Mouse (Mus musculus) C3H10T1/2 (cell line): ENCODE measurements around the gene Tas1r1. TPM values are rescaled to one million over a fixed set of nuclear protein-coding genes. Genes with fewer than 3 reads are reported as not detected.

Experiments
- polyA plus RNA-seq, 2 experiments: library from polyadenylated mRNA; unstranded; fragments of >200 nt; fragmentation: generic; extraction: Trizol; gene quantifications; one replicate each; pipeline ENCODE4 v1.2.1; 2012; ENCODE audit warnings: missing spikeins in 2 of 2

The Tas1r1 gene
- polyA plus RNA-seq, result under 1 TPM; 0.06 to 0.44 TPM

DNA sequence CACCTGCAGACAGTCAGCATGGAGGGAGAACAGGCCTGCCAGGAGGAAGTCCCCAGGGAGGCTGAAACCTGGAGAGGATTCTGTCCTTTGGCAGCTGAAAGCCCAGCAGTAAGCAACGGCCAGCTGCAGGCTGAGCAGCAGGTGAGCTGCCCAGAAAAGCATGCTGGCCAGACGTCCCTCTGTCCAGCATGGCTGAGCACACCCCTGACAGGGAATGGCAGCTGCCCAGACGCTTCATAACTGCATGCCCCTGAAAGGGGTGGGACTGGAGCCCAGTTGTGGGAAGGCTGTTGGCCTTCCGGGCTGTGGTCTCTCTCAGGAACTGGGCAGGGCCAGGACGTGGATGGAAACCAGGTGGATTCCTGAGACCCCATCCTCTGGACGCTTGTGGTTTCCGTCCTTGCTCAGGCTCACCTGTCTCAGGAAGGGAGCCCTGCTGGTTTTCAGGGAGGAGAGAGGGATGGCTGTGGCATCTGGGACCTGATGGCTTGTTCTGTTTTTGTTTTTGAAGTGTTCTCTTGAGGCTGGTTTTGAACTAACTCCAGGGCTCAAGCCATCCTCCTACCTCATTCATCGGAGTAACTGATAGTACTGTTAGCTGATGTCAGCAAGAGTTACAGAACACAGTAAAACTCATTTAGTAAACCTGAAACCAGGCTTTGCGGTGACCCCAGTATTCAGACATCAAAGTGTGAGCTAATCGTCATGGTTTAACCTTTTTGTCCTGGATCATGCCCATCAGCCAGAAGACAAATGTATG, at the start of gene Tas1r1:
Gene Tas1r1 (minus strand): TSS at position 344 of the 760 bp plus-strand sequence.

DNA sequence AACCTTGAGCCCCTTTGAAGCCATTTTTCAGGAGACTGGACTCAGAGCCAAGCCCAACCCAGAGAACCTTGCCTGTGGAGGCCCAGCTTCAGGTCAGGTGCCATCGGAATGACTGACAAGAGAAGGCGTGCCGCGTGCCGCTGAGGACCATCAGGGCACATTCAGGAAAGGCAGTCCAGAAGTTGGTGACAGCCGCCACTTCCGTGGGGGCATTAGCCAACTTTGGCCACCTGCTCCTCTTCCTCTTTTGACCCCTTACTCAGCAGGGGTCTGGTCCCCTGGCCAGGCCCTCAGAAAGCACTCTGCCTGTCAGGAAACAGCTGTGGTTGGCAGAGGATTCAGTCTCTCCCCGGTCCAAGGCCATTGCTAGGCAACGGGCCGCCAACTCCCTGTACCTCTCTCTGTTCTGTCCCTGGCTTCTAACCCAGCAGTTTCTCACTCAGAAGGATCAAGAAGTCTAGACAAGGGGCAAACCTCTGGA, 33.8 kb upstream of the Tas1r1 start, which contains the start of gene Plekhg5:
Gene Plekhg5 (plus strand): TSS at position 378 of the 481 bp plus-strand sequence.

DNA sequence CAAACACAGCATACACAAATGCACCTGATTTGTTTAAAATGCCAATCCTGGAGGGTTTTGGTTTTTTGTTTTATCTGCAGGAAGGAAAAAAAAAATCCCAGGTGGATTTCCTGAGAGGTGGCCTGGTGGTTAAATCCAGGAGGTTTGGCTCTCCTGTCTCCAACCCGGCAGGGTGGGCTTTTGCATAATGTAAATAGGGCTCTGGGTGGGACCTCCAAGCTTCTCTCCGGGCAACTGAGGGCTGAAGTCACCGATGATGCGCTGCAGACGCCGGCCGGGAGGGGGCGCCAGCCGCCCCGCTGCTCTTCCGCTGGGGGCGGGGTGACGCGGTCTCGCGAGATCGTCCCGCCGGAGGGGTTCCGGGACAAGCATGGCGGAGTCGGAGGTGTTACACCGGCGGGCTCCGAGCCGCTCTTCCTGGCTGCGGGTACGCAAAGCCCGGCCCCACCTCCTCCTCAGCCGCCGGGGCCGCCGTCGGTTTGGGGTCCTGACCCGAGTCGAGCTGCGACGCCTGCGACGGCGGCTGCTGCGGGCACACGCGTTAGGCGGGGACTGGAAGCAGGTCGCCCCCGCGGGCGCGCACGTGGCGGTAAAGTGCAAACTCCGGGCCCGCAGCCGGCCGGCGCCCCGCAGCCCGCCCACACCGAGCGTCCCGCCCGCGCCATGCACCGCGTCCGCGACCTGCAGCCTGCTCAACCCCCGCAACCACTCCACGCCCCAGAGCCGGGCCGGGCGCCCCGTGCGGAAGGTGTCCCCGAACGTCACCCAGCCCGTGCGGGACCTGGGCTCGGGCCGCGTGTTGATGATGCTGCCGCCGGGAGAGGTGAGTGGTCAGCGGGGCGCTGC, 840 bp upstream of the Tas1r1 start, which contains the start of gene Nol9:
Gene Nol9 (plus strand): TSS at position 337 of the 846 bp plus-strand sequence.

GRCm38 (mm10) chr4:152027524-152027923, 10.8 kb downstream of the Tas1r1 start, which contains the start of gene Zbtb48:
TSS of gene Zbtb48 (minus strand) at chr4:152027671.

DNA sequence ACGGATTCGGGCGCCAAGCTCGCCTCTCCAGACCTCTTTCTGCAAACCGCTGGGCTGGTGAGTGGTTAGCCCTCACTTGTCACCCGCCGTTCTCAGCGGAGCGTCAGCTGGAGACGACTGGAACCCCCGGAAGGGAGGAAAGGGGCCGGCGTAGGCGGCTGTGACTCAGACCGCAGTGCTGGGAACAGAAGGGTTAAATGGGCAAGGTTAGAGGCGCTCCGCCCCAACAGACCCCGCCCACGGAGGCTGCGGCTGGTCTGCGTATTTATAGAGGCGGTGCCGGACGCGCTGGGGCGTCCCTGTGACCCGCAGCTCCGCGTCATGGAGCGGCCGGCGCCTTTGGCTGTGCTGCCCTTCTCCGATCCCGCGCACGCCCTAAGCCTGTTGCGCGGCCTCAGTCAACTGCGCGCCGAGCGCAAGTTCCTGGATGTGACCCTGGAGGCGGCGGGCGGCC, 29.7 kb downstream of the Tas1r1 start, which contains the start of gene Klhl21:
Gene Klhl21 (plus strand): TSS at position 182 of the 454 bp plus-strand sequence.

GRCm38 (mm10) chr4:151996173-151996950, 42.0 kb downstream of the Tas1r1 start, which contains the start of gene Phf13:
TSS of gene Phf13 (minus strand) at chr4:151996258.

GRCm38 (mm10) chr4:151988342-151989109, 49.8 kb downstream of the Tas1r1 start, which contains the start of gene Thap3:
TSS of gene Thap3 (minus strand) at chr4:151988997.

Other genes with a start within 250 kb of the Tas1r1 start
- 10 to 100 TPM; 31.9 to 35.1 TPM for gene Camta1, start 176.7 kb downstream of the Tas1r1 start, polyA plus RNA-seq
- 10 to 100 TPM; 30.3 to 36.1 TPM for gene Dnajc11, start 104.9 kb downstream of the Tas1r1 start, polyA plus RNA-seq
- 10 to 100 TPM; 25.3 to 55.1 TPM for gene Thap3, start 49.6 kb downstream of the Tas1r1 start, polyA plus RNA-seq
- gene Phf13, start 42.3 kb downstream of the Tas1r1 start, polyA plus RNA-seq, result 10 to 100 TPM in 1 of 2 experiments, 1 to 10 TPM in 1; 5.6 to 19.0 TPM
- gene Klhl21, start 29.8 kb downstream of the Tas1r1 start, polyA plus RNA-seq, result 1 to 10 TPM; 4.6 to 7.4 TPM
- 1 to 10 TPM; 4.5 to 8.4 TPM for gene Zbtb48, start 10.9 kb downstream of the Tas1r1 start, polyA plus RNA-seq
- 10 to 100 TPM; 10.1 to 10.4 TPM for gene Nol9, start 753 bp upstream of the Tas1r1 start, polyA plus RNA-seq
- 10 to 100 TPM in 1 of 2 experiments, 1 to 10 TPM in 1; 3.5 to 37.6 TPM for gene Plekhg5, start 33.9 kb upstream of the Tas1r1 start, polyA plus RNA-seq
- 1 to 10 TPM in 1 of 2 experiments, under 1 TPM in 1; 0.04 to 8.1 TPM for gene Tnfrsf25, start 77.4 kb upstream of the Tas1r1 start, polyA plus RNA-seq
- 1 to 10 TPM in 1 of 2 experiments, under 1 TPM in 1; 0.40 to 1.6 TPM for gene Espn, start 113.8 kb upstream of the Tas1r1 start, polyA plus RNA-seq
- not detected for gene Hes2, start 120.3 kb upstream of the Tas1r1 start, polyA plus RNA-seq
- 100 to 1,000 TPM; 212 to 321 TPM for gene Acot7, start 139.6 kb upstream of the Tas1r1 start, polyA plus RNA-seq
- under 1 TPM; 0.01 to 0.17 TPM for gene Gpr153, start 235.7 kb upstream of the Tas1r1 start, polyA plus RNA-seq